Mouse (Mus musculus) hindbrain, embryonic 16.5 days (tissue): Measurements from ENCODE around the gene Ptpn14. TPM values are rescaled to one million over a fixed set of nuclear protein-coding genes. Genes with fewer than 3 reads are reported as not detected.

Source experiments
- ATAC-seq: fragments of 200-750 bp; cut with Nextera tagmentation; 2 replicates; pipeline ENCODE4 v1.8.0; 2017; ENCODE audit warnings: moderate TSS enrichment, moderate library complexity
- H3K27ac ChIP-seq: fragments of 300-500 bp; sonication (generic); 2 replicates; pipeline ENCODE4 v1.5.1; 2014; ENCODE audit warnings: low read depth, mild to moderate bottlenecking, control low read depth, low read length, moderate library complexity
- H3K27me3 ChIP-seq: fragments of 300-500 bp; sonication (generic); replicated peaks from 2 replicates; pipeline ENCODE4 v1.6.1; 2014; ENCODE audit warnings: low read length; ENCODE audit not compliant: control insufficient read depth, insufficient read depth
- H3K36me3 ChIP-seq: fragments of 300-500 bp; sonication (generic); 2 replicates; pipeline ENCODE4 v1.6.1; 2014; ENCODE audit warnings: mild to moderate bottlenecking, low read length, moderate library complexity, mixed read lengths; ENCODE audit not compliant: control insufficient read depth, insufficient read depth
- H3K4me1 ChIP-seq: fragments of 300-500 bp; sonication (generic); 2 replicates; pipeline ENCODE4 v1.6.1; 2014; ENCODE audit warnings: low read depth, low read length; ENCODE audit not compliant: control insufficient read depth, insufficient read depth
- H3K4me2 ChIP-seq: fragments of 300-500 bp; sonication (generic); 2 replicates; pipeline ENCODE4 v1.6.1; 2014; ENCODE audit warnings: mild to moderate bottlenecking, low read length, control low read depth, moderate library complexity
- H3K4me3 ChIP-seq: fragments of 300-500 bp; sonication (generic); 2 replicates; pipeline ENCODE4 v1.5.1; 2014; ENCODE audit warnings: mild to moderate bottlenecking, low read length, control low read depth, moderate library complexity
- H3K9ac ChIP-seq: fragments of 300-500 bp; sonication (generic); 2 replicates; pipeline ENCODE4 v1.6.1; 2014; ENCODE audit warnings: low read depth, mild to moderate bottlenecking, control low read depth, low read length, moderate library complexity
- H3K9me3 ChIP-seq: fragments of 300-500 bp; sonication (generic); 2 replicates; pipeline ENCODE4 v1.6.1; 2014; ENCODE audit warnings: mild to moderate bottlenecking, low read length, moderate library complexity; ENCODE audit not compliant: control insufficient read depth
- WGBS: fragments of 180-500 bp; shearing (Covaris S2); extraction: QIAGEN DNeasy Blood & Tissue Kit; methylation state at CpG from one replicate; pipeline ENCODE4 v1.1.7; 2014; 5-methylcytosine and 5-hydroxymethylcytosine counted together
- polyA plus RNA-seq: library from polyadenylated mRNA; unstranded; fragments of >200 nt; fragmentation: Nextera tagmentation; extraction: Ambion mirVana; gene quantifications from 2 replicates; pipeline ENCODE4 v1.2.1, GENCODE M21; 2015

Gene Ptpn14
- polyA plus RNA-seq, 1 experiment from 2014 or later, result 1.6 TPM

GRCm38 (mm10) chr1:189868036-189868435, 140.0 kb downstream of the Ptpn14 start:
- Histone ChIP-seq H3K4me1 (peaks cover 8% of the 10 kb centered on the region), H3K4me3 (no peak overlapping the region), H3K9ac (no peak overlapping the region), H3K36me3 (no peaks in the 10 kb centered on the region), H3K27me3 (no peaks in the 10 kb centered on the region), H3K27ac (no peak overlapping the region), H3K9me3 (no peaks in the 10 kb centered on the region), H3K4me2 (no peak overlapping the region)
- WGBS, result 82% methylated on average over 10 of the region's 10 CpGs
- no peak for ATAC-seq

GRCm38 (mm10) chr1:189869651-189870270, 141.7 kb downstream of the Ptpn14 start:
- H3K9me3 ChIP-seq, result no peaks in the 10 kb centered on the region
- no peaks in the 10 kb centered on the region for H3K36me3 ChIP-seq
- ATAC-seq, result no peak
- peaks cover 8% of the 10 kb centered on the region; the same call in 1 of the 2 replicates for H3K4me1 ChIP-seq
- no peaks in the 10 kb centered on the region for H3K27me3 ChIP-seq
- 93% methylated on average over 18 of the region's 18 CpGs for WGBS
- H3K4me3 ChIP-seq, result no peak overlapping the region
- no peak overlapping the region for H3K9ac ChIP-seq
- H3K4me2 ChIP-seq, result no peak overlapping the region
- no peak overlapping the region for H3K27ac ChIP-seq

GRCm38 (mm10) chr1:189870539-189870938, 142.5 kb downstream of the Ptpn14 start:
- Histone ChIP-seq H3K36me3 (no peaks in the 10 kb centered on the region), H3K4me1 (0 out of 2 replicates have a peak, but pooled peaks cover 2% of the 10 kb centered on the region), H3K27me3 (no peaks in the 10 kb centered on the region), H3K4me3 (no peak overlapping the region), H3K27ac (no peak overlapping the region), H3K9me3 (no peaks in the 10 kb centered on the region), H3K9ac (no peak overlapping the region), H3K4me2 (no peak overlapping the region)
- 84% methylated on average over 8 of the region's 8 CpGs for WGBS
- no peak for ATAC-seq

- no peak overlapping the region for H3K4me3 ChIP-seq
- no peaks in the 10 kb centered on the region for H3K36me3 ChIP-seq
- no peak overlapping the region for H3K9ac ChIP-seq
- no peaks in the 10 kb centered on the region for H3K9me3 ChIP-seq
- WGBS, result 86% methylated on average over 8 of the region's 8 CpGs
- no peak overlapping the region for H3K4me2 ChIP-seq
- H3K27me3 ChIP-seq, result no peaks in the 10 kb centered on the region
- ATAC-seq, result no peak
- H3K27ac ChIP-seq, result no peak overlapping the region
- 0 out of 2 replicates have a peak, but pooled peaks cover 2% of the 10 kb centered on the region for H3K4me1 ChIP-seq
These were observed 143.6 kb downstream of the Ptpn14 start for GRCm38 (mm10) chr1:189871625-189872024.

DNA sequence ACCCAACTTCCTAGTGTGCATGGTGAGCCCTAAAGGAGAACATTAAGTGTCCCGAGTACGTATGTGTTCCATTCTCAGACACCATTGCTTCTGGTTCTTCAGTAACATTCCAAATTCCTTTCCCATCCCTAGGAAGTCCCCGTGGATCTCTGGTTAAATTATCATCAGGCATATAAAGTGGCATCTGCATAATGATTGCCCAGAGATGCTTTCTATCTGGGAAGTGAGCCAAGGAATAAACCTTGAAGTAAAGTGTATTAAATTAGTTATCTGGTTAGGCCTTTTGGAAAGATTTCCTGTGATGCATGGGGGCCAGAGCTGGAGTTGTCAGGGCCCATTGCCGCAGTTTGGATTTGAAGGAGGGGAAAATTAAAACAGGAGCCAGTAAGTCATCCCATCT, 144.0 kb downstream of the Ptpn14 start:
- WGBS, result 51% methylated on average over 4 of the region's 4 CpGs
- Histone ChIP-seq H3K27ac (no peak overlapping the region), H3K36me3 (no peaks in the 10 kb centered on the region), H3K4me3 (no peak overlapping the region), H3K9me3 (no peaks in the 10 kb centered on the region), H3K4me1 (0 out of 2 replicates have a peak, but pooled peaks cover 2% of the 10 kb centered on the region), H3K27me3 (no peaks in the 10 kb centered on the region), H3K4me2 (no peak overlapping the region), H3K9ac (no peak overlapping the region)
- ATAC-seq, result no peak

DNA sequence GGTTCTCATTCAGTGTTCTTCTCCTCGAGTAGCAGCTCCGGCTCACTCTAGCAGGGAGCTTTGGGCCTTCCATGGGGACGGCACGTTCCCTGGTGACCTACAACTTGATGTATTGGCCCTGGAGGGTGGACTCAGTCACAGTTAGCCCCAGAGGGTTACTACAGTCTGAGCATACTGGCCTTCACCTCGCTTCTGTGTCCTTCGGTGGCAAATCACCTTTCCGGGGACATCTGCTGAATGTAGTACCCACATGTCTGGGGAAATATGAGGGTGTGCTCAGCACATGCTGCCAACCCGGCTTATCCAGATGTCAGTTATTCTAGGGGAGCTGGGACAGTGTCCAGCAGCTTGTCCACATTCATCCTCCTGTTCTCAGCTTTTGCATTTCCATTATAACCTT, 145.5 kb downstream of the Ptpn14 start:
- Histone ChIP-seq H3K27ac (no peak overlapping the region), H3K36me3 (no peaks in the 10 kb centered on the region), H3K4me2 (no peak overlapping the region), H3K9ac (no peak overlapping the region), H3K4me3 (no peak overlapping the region), H3K9me3 (no peaks in the 10 kb centered on the region), H3K27me3 (no peaks in the 10 kb centered on the region), H3K4me1 (0 out of 2 replicates have a peak, but pooled peaks cover 2% of the 10 kb centered on the region)
- WGBS, result 67% methylated on average over 8 of the region's 8 CpGs
- ATAC-seq, result no peak

DNA sequence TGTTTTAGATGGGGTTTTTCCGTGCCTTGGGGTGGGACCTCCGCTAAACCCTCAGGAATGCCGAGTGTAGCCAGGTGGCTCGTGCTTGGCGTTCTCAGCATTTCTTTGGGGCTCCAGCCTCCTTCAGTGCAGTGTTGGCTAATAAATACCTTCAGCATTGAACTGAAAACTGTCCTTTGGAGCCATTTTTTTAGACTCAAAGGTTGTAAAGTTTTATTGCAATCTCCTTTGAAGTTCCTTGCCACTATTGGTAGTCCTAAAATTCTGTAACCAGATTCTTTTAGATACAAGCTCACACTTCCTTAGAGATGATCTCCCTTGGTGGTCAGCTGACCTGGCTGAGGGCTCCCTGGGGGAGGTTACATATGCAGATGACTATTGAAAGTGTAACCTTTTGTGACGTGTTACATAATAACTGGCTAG, 147.4 kb downstream of the Ptpn14 start:
- H3K27me3 ChIP-seq, result no peaks in the 10 kb centered on the region
- WGBS, result 36% methylated on average over 6 of the region's 6 CpGs
- H3K9ac ChIP-seq, result no peak overlapping the region
- no peak overlapping the region for H3K4me3 ChIP-seq
- H3K4me2 ChIP-seq, result no peak overlapping the region
- H3K4me1 ChIP-seq, result peaks cover 2% of the 10 kb centered on the region; the same call in 1 of the 2 replicates
- H3K27ac ChIP-seq, result no peak overlapping the region
- H3K9me3 ChIP-seq, result no peaks in the 10 kb centered on the region
- ATAC-seq, result no peak
- no peaks in the 10 kb centered on the region for H3K36me3 ChIP-seq

- no peak for ATAC-seq
- Histone ChIP-seq H3K36me3 (no peaks in the 10 kb centered on the region), H3K9ac (no peak overlapping the region), H3K9me3 (no peaks in the 10 kb centered on the region), H3K27ac (no peak overlapping the region), H3K4me1 (peaks cover 2% of the 10 kb centered on the region; the same call in 1 of the 2 replicates), H3K27me3 (no peaks in the 10 kb centered on the region), H3K4me3 (no peak overlapping the region), H3K4me2 (no peak overlapping the region)
- 75% methylated on average over 8 of the region's 8 CpGs for WGBS
These were observed 148.1 kb downstream of the Ptpn14 start for GRCm38 (mm10) chr1:189876162-189876561.

DNA sequence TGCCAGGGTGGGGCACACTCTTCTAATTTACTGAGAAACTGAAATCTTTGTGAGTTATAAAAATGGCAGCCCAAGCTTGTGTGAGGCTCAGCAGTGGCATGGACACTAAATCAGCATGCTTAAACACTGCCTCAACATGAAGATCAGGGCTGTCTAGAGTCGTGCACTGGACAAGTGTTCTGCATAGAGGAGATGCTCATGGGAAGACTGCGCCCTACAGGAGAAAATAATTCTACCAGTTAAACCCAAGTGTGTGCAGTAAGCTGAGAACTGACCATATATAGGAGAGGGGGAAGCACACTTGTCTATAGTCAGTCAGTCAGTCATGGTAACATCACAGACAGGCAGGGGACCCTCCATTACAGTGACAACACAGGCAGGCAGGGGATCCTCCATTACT, 151.1 kb downstream of the Ptpn14 start:
- Histone ChIP-seq H3K4me3 (no peak overlapping the region), H3K27ac (no peak overlapping the region), H3K9me3 (no peaks in the 10 kb centered on the region), H3K27me3 (no peaks in the 10 kb centered on the region), H3K4me1 (no peaks in the 10 kb centered on the region; the same call in 1 of the 2 replicates), H3K36me3 (no peaks in the 10 kb centered on the region), H3K4me2 (no peak overlapping the region), H3K9ac (no peak overlapping the region)
- 70% methylated on average over 2 of the region's 2 CpGs for WGBS
- peak; percentile 48 for ATAC-seq
